Mouse (Mus musculus) heart, embryonic 12.5 days (tissue): ENCODE results near the gene Dab1. TPM values are rescaled to one million over a fixed set of nuclear protein-coding genes. Genes with fewer than 3 reads are reported as not detected.

Experiments
- ATAC-seq: fragments of 200-750 bp; cut with Nextera tagmentation; 2 replicates; pipeline ENCODE4 v1.8.0; 2017; ENCODE audit warnings: moderate TSS enrichment, moderate library complexity; ENCODE audit not compliant: insufficient number of reproducible peaks, low FRiP score
- H3K27ac ChIP-seq: fragments of 300-500 bp; sonication (generic); 2 replicates; pipeline ENCODE4 v1.5.1; 2016; ENCODE audit warnings: mild to moderate bottlenecking, moderate library complexity; ENCODE audit not compliant: poor library complexity, severe bottlenecking
- H3K27me3 ChIP-seq: fragments of 300-500 bp; sonication (generic); replicated peaks from 2 replicates; pipeline ENCODE4 v1.6.1; 2016; ENCODE audit warnings: mild to moderate bottlenecking, moderate library complexity
- H3K36me3 ChIP-seq: fragments of 300-500 bp; sonication (generic); 2 replicates; pipeline ENCODE4 v1.6.1; 2016; ENCODE audit warnings: mild to moderate bottlenecking, moderate library complexity
- H3K4me1 ChIP-seq: fragments of 300-500 bp; sonication (generic); replicated peaks from 2 replicates; pipeline ENCODE4 v1.6.1; 2016; ENCODE audit warnings: mild to moderate bottlenecking
- H3K4me2 ChIP-seq: fragments of 300-500 bp; sonication (generic); 2 replicates; pipeline ENCODE4 v1.6.1; 2016; ENCODE audit warnings: mild to moderate bottlenecking, moderate library complexity
- H3K4me3 ChIP-seq: fragments of 300-500 bp; sonication (generic); 2 replicates; pipeline ENCODE4 v1.5.1; 2016; ENCODE audit warnings: mild to moderate bottlenecking
- H3K9ac ChIP-seq: fragments of 300-500 bp; sonication (generic); 2 replicates; pipeline ENCODE4 v1.6.1; 2016; ENCODE audit warnings: mild to moderate bottlenecking, moderate library complexity
- H3K9me3 ChIP-seq: fragments of 300-500 bp; sonication (generic); replicated peaks from 2 replicates; pipeline ENCODE4 v1.6.1; 2016; ENCODE audit warnings: mild to moderate bottlenecking, moderate library complexity
- WGBS: fragments of 180-500 bp; shearing (Covaris S2); methylation state at CpG from one replicate; pipeline ENCODE4 v1.1.7; 2016; 5-methylcytosine and 5-hydroxymethylcytosine counted together
- polyA plus RNA-seq: library from polyadenylated mRNA; unstranded; fragments of >200 nt; fragmentation: Nextera tagmentation; extraction: Ambion mirVana; gene quantifications from 2 replicates; pipeline ENCODE4 v1.2.1, GENCODE M21; 2016

Dab1 gene
- polyA plus RNA-seq, 1 experiment from 2014 or later = 1.0 TPM

GRCm38 (mm10) chr4:104206639-104207038 is 587.5 kb downstream of the Dab1 start:
- H3K27ac ChIP-seq = no peak overlapping the region
- H3K9ac ChIP-seq = no peak overlapping the region
- WGBS = 74% methylated on average over 5 of the region's 5 CpGs
- no peak for ATAC-seq
- H3K4me1 ChIP-seq = no peaks in the 10 kb centered on the region
- no peaks in the 10 kb centered on the region for H3K27me3 ChIP-seq
- H3K4me3 ChIP-seq = no peak overlapping the region
- no peak overlapping the region for H3K4me2 ChIP-seq
- 0 out of 2 replicates have a peak, but pooled peaks cover 4% of the 10 kb centered on the region for H3K9me3 ChIP-seq
- H3K36me3 ChIP-seq = no peaks in the 10 kb centered on the region

DNA sequence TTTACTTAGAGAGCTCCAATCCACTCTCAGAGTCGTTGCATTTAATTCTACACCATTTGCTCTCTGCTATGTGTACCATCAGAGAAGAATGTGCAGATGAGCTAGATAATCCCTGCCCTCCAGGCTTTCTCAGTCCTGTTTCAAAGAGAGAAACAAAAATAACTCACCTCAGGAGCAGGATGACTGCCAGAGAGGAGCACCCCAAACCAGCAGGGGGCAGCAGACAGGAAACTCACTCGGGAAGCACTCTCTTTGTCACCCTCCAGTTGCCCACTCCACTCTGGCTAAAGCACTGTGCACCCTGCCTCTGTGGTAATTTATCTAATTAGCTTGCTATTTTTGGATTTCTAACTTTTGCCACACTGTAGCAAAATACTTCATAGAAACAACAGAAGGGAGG is 589.9 kb downstream of the Dab1 start:
- WGBS = 32% methylated on average over 2 of the region's 2 CpGs

DNA sequence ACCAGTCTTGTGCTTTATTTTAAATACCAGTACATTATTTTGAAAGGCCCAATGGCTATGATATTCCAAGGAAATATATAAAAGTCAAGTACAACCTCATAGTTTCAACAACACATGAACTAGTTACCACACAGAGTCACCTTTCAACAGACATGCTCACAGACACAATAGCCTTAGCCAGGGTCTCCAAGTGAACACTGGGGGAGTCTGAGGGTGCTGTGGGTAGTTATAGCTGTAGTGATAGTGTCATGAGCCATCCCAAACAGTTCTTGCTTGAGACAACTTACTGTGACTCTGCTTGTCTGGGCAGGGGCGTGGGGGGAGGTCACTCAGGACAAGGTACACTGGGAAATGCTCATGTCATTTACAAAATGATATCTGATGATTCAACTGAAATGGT is 591.6 kb downstream of the Dab1 start:
- ATAC-seq = no peak
- WGBS = 78% methylated on average over 1 of the region's 1 CpGs
- no peak overlapping the region for H3K27ac ChIP-seq
- 0 out of 2 replicates have a peak, but pooled peaks cover 4% of the 10 kb centered on the region for H3K9me3 ChIP-seq
- H3K4me2 ChIP-seq = no peak overlapping the region
- peaks cover 11% of the 10 kb centered on the region for H3K27me3 ChIP-seq
- no peaks in the 10 kb centered on the region for H3K36me3 ChIP-seq
- no peak overlapping the region for H3K9ac ChIP-seq
- no peaks in the 10 kb centered on the region; the same call in 1 of the 2 replicates for H3K4me1 ChIP-seq
- no peak overlapping the region for H3K4me3 ChIP-seq

More for the DNA sequence above, 589.9 kb downstream of the Dab1 start:
- Histone ChIP-seq H3K27ac (no peak overlapping the region), H3K9ac (no peak overlapping the region), H3K4me1 (no peaks in the 10 kb centered on the region), H3K9me3 (0 out of 2 replicates have a peak, but pooled peaks cover 4% of the 10 kb centered on the region), H3K4me2 (no peak overlapping the region), H3K27me3 (no peaks in the 10 kb centered on the region), H3K4me3 (no peak overlapping the region), H3K36me3 (no peaks in the 10 kb centered on the region)
- no peak for ATAC-seq

DNA sequence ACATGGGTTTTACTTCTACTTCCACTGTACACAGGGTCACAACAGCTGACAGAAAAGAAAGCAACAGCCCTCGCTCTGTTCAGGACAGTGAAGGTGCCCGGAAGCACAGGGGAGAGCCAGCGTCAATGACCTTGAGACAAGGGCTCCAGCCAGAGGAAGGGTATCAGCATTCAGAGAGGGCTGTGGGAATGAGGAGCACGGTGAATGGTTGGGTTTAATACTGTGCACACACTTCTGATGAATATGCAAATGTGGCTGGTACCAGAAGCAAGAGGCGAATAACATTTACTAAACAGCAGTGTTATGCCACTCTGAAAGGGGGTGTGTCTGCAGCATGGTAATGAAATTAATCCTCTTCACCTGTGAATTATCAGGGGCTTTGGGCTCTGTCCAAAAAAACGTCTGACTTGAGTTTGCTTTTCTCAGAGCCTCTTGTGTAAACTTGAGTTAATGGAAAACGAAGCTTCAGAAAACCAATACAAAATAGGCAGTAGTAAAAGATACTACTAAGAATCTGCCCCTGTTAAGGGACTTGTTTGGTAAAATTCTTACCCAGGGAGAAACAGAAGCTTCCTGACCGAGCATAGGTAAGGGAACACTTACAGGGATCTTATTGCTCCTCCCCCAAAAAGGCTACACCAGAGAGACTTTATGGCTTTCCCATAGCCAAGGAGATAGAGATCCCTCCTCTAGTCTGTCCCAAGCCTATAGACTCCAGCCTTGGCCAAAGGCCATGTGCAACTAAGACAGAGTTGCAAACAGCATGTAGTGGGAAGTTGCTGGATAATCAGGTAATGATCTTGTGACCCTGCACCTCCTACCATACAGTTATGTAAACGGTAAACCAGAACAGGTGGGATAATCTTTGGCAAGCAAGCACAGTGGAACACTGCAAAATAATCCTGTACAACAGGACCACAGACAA is 592.6 kb downstream of the Dab1 start:
- H3K36me3 ChIP-seq = no peaks in the 10 kb centered on the region
- H3K4me1 ChIP-seq = peaks cover 3% of the 10 kb centered on the region; the same call in 1 of the 2 replicates
- peaks cover 20% of the 10 kb centered on the region for H3K27me3 ChIP-seq
- no peak overlapping the region for H3K4me3 ChIP-seq
- 0 out of 2 replicates have a peak, but pooled peaks have one; percentile 29 for ATAC-seq
- WGBS = 59% methylated on average over 9 of the region's 9 CpGs
- no peak overlapping the region for H3K9ac ChIP-seq
- 0 out of 2 replicates have a peak, but pooled peaks cover 4% of the 10 kb centered on the region for H3K9me3 ChIP-seq
- no peak overlapping the region for H3K4me2 ChIP-seq
- no peak overlapping the region for H3K27ac ChIP-seq

- H3K27me3 ChIP-seq = peaks cover 28% of the 10 kb centered on the region
- H3K4me3 ChIP-seq = no peak overlapping the region
- 0 out of 2 replicates have a peak, but pooled peaks cover 1% of the 10 kb centered on the region for H3K9me3 ChIP-seq
- no peak overlapping the region for H3K27ac ChIP-seq
- no peak overlapping the region for H3K4me2 ChIP-seq
- H3K4me1 ChIP-seq = peaks cover 20% of the 10 kb centered on the region
- no peak overlapping the region for H3K9ac ChIP-seq
- no peak for ATAC-seq
- 50% methylated on average over 7 of the region's 7 CpGs for WGBS
- H3K36me3 ChIP-seq = no peaks in the 10 kb centered on the region
Measured at GRCm38 (mm10) chr4:104214724-104215123, 595.6 kb downstream of the Dab1 start.

DNA sequence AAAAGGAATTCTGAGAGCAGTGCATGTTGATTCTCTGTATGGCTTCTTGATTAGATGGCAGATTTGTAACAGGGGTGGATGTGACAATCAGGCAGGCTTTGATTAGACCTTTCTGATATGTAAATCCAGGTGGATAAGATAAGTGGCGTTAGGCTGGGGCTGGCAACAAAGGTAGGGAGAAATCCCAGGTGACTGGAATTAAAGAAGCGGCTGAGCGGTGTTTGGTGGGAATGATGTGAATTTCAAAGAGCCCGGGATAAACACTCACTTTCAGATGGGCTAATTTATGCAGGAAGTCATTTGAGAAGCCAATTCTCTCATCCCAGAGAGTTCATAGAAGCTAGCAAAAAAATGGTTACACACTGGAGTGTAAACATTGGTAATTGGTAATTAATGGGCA is 598.2 kb downstream of the Dab1 start:
- WGBS = 41% methylated on average over 4 of the region's 4 CpGs
- no peak overlapping the region for H3K4me3 ChIP-seq
- H3K9me3 ChIP-seq = no peaks in the 10 kb centered on the region
- H3K27ac ChIP-seq = no peak overlapping the region
- H3K27me3 ChIP-seq = peaks cover 28% of the 10 kb centered on the region
- ATAC-seq = no peak
- no peak overlapping the region for H3K9ac ChIP-seq
- H3K4me2 ChIP-seq = no peak overlapping the region
- peaks cover 31% of the 10 kb centered on the region for H3K4me1 ChIP-seq
- no peaks in the 10 kb centered on the region for H3K36me3 ChIP-seq

DNA sequence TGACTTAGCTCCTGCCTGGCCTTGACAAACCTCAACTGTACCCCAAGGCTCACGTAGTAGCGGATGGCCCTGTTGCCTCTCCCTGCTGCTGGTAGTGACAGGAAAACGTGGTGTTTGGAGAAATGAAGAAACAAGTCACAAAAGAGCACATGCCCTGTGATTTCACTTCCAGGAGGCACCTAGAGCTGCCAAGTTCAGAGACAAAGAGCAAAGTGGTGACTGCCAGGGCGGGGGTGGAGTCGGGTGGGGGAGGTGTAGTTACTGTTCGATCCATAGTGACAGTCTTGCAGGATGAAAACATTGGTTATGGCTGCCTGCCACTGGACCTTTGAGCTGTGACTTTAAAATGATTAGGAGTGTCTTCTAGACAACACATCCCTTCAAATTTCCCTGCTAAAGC is 599.6 kb downstream of the Dab1 start:
- Histone ChIP-seq H3K9ac (no peak overlapping the region), H3K4me2 (no peak overlapping the region), H3K4me1 (peaks cover 31% of the 10 kb centered on the region), H3K36me3 (no peaks in the 10 kb centered on the region), H3K9me3 (no peaks in the 10 kb centered on the region), H3K4me3 (no peak overlapping the region), H3K27ac (no peak overlapping the region), H3K27me3 (peaks cover 36% of the 10 kb centered on the region)
- no peak for ATAC-seq
- WGBS = 39% methylated on average over 6 of the region's 6 CpGs

- Histone ChIP-seq H3K4me2 (no peak overlapping the region), H3K4me3 (no peak overlapping the region), H3K9ac (no peak overlapping the region), H3K36me3 (no peaks in the 10 kb centered on the region), H3K27ac (no peak overlapping the region), H3K9me3 (no peaks in the 10 kb centered on the region), H3K4me1 (peaks cover 31% of the 10 kb centered on the region), H3K27me3 (peaks cover 35% of the 10 kb centered on the region)
- no peak for ATAC-seq
- WGBS = 4% methylated on average over 3 of the region's 3 CpGs
Measured at GRCm38 (mm10) chr4:104220099-104220498, 600.9 kb downstream of the Dab1 start.

DNA sequence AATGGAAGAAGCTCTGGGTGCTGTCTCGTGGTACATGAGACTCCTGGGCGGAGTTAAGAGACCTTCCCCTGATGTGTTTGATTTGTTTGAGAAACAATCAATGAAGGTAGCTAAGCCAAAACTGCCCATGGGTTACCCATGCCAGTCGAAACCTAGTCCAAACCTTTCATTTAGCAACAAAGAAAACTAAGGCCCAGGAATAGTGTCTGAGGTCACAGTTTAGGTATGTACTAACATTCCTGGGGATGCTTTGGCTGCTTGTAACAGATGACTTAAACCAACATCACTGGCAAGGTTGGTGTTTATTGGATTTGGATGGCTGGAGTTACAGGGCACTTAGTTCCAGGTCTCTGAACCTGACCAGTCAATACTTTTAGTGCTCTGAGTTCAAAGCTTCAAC is 610.1 kb downstream of the Dab1 start:
- H3K36me3 ChIP-seq = no peaks in the 10 kb centered on the region
- no peak overlapping the region for H3K4me3 ChIP-seq
- H3K27me3 ChIP-seq = 0 out of 2 replicates have a peak, but pooled peaks cover under 1% of the 10 kb centered on the region
- no peaks in the 10 kb centered on the region for H3K4me1 ChIP-seq
- 74% methylated on average over 3 of the region's 3 CpGs for WGBS
- H3K4me2 ChIP-seq = no peak overlapping the region
- no peaks in the 10 kb centered on the region for H3K9me3 ChIP-seq
- H3K9ac ChIP-seq = no peak overlapping the region
- ATAC-seq = no peak
- H3K27ac ChIP-seq = no peak overlapping the region

DNA sequence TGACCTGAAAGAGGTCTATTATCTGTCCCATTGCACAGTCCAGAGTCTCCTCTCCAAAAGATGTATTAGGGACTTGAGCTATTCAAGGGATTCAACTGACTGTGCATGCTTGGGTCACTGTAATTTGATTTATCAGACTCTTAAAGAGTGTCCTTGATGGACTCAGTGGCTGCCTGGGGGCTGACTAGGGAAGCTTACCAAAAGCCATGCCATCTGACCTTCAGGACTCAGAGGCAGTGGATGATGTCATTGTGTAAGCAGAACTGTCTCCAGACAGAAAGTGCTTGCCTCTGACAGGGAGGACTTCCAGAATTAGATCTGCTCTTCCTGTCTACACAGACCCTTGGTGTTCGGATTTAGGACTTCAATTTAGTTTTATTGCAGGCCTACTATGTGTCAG is 627.3 kb downstream of the Dab1 start:
- 10% methylated on average over 1 of the region's 1 CpGs for WGBS
- H3K36me3 ChIP-seq = no peaks in the 10 kb centered on the region
- peak; percentile 45; the same call in 1 of the 2 replicates for ATAC-seq
- peak overlapping the region; percentile 43 for H3K27ac ChIP-seq
- H3K27me3 ChIP-seq = no peaks in the 10 kb centered on the region
- no peaks in the 10 kb centered on the region for H3K9me3 ChIP-seq
- H3K4me1 ChIP-seq = peaks cover 5% of the 10 kb centered on the region; the same call in 1 of the 2 replicates
- H3K4me2 ChIP-seq = no peak overlapping the region
- H3K9ac ChIP-seq = no peak overlapping the region
- no peak overlapping the region for H3K4me3 ChIP-seq

DNA sequence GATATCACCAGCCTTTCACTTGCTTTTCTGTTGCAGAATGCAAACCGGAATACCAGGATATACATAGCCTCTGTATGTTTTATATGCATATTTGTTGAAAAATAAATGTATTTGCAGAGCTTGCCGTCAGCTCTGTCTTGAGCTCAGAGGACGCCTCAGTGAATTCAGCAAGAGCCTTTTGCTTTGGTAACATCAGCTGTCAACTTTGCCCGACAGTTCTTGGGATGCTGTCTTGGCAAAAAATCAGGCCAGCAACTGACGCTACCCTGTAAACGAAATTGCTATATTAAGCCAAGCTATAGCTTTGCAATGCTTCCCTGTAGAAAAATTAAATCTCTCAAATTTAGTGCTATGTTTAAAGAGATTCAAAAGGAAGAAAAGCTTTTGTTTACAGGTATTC is 630.3 kb downstream of the Dab1 start:
- Histone ChIP-seq H3K4me2 (no peak overlapping the region), H3K9ac (no peak overlapping the region), H3K27me3 (no peaks in the 10 kb centered on the region), H3K36me3 (no peaks in the 10 kb centered on the region), H3K4me3 (no peak overlapping the region), H3K27ac (no peak overlapping the region), H3K4me1 (peaks cover 5% of the 10 kb centered on the region; the same call in 1 of the 2 replicates), H3K9me3 (no peaks in the 10 kb centered on the region)
- ATAC-seq = no peak
- WGBS = 75% methylated on average over 6 of the region's 6 CpGs
